Mouse (Mus musculus): ENCODE results near the gene Coro2b. TPM values are rescaled to one million over a fixed set of nuclear protein-coding genes. Genes with fewer than 3 reads are reported as not detected.

The Coro2b gene
- total RNA-seq, 2 experiments from 2014 or later, result 19.2 to 19.7 TPM

GRCm38 (mm10) chr9:62517112-62517957 lies 19.5 kb downstream of the Coro2b start:
- DNase-seq (ENCODE audit: low spot score in 2 of 2), result no peak

DNA sequence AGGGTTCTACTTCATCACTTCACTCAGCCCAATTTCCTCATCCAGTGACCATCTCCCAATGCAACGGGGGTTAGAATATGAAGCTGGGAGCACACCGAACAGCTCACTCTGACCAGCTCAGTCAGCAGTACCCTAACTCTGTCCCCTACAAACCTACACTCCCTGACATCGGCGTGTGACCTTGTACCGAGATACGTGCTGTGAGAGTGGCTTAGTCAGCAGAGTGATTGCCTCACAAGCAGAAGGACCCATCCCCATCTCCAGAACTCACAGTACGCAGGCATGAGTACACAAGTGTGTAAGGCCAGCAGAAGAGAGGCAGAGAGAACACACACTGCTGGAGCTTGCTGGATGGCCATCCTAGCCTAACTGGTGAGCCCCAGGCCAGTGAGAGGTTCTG lies 21.7 kb downstream of the Coro2b start:
- no peak for DNase-seq (ENCODE audit: low spot score in 2 of 2)

GRCm38 (mm10) chr9:62513492-62514133 lies 23.2 kb downstream of the Coro2b start:
- no peak for DNase-seq (ENCODE audit: low spot score in 2 of 2)

DNA sequence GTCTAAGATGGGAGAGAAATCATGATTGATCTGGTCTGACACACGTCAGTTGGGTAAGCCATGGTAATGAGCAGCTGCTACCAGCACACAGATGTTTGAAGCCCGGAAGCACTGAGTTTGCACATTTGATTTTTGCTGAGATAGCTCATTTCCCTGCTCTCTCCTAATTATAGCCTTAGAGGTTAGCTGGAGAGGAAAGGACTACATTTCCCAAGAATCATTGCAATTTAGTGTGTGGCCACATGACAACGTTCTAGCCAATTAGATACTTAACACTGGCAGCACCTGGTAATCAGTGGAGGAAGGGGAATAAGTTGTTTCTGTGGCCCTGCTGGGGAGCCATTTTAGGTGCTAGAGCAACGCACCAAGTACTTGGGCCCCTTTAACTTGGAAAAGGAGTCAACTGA lies 26.3 kb downstream of the Coro2b start:
- DNase-seq (ENCODE audit: low spot score in 2 of 2), result no peak

- no peak for DNase-seq (ENCODE audit: low spot score in 2 of 2)
Observed at GRCm38 (mm10) chr9:62509617-62510016, 27.2 kb downstream of the Coro2b start.

DNA sequence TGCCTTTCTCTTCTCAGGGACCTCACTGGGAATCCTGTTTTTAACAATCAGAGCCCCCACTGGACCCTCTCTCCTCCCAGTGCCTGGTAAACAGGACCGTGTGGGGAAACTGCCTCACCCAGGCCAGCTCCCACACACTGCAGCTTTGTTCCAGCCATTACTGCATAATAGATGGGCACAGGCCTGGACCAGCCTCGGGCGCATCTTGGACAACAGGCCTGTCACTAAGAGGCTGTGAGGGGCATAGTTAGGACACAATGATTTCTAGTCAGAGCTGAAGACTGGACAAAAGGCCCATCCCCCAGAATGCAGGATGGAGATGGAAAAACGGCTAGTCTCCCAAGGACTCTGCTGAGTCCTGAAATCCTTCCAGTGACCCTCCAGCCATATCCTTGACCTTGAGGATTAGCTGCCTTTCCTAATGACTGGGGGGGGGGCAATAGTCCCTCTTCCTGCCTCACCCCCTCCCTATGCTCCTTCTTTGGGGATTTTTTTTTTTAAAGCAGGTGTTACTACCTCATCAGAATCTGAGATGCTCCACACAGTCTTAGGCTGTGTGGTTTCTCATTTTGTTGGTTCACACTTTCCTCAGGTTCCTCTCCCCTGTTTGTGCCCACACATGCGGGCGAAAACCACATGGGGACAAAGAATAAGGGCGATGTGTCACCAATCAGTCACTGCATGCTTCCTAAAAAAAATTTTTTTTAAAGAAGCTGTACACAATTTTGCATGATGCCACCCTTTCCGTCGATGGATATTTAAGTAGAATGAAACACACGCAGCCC lies 27.9 kb downstream of the Coro2b start:
- no peak for DNase-seq (ENCODE audit: low spot score in 2 of 2)

- DNase-seq (ENCODE audit: low spot score in 2 of 2), result no peak
Observed at GRCm38 (mm10) chr9:62506467-62507067, 30.3 kb downstream of the Coro2b start.

GRCm38 (mm10) chr9:62504129-62504528 lies 32.7 kb downstream of the Coro2b start:
- DNase-seq (ENCODE audit: low spot score in 2 of 2), result no peak

DNA sequence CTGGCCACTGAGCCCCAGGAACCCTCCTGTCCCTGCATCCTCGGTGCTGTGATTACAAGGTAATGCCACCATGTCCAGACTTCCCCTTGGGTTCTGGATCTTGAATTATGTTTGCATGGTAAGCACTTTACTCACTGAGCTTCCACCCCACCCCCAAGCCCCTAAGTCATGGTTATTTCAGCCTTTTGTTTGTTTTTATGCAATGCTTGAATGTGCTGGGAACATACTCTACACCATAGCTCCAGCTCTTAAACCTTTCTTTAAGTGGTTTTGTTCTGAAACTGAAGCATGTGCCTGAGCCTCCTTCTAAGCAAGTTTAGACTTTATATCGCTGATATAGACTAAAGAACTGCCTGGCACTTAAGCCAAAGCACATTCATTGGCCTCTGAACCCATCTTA lies 34.5 kb downstream of the Coro2b start:
- no peak for DNase-seq (ENCODE audit: low spot score in 2 of 2)

DNA sequence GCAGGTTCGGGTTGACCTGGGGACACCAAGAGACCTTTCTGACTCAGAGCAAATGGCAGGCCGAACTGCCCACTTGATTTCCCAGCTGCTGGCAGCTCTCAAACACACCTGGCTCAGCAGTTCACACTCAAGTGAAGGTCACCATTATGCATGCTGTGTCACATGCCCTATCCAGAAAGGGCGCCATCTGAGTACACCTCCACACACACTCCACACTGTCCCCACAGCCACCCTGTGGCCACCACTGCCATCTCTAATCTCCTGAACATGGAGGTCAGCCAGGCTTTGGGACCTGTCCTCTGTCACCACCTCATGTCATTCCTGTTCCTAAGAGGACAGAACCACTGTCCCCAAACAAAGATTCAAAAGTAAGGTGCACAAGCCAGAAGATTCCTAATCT lies 35.3 kb downstream of the Coro2b start:
- DNase-seq (ENCODE audit: low spot score in 2 of 2), result no peak

- no peak for DNase-seq (ENCODE audit: low spot score in 2 of 2)
Observed at GRCm38 (mm10) chr9:62500007-62500406, 36.8 kb downstream of the Coro2b start.

- DNase-seq (ENCODE audit: low spot score in 2 of 2), result no peak
Observed at GRCm38 (mm10) chr9:62498945-62499344, 37.9 kb downstream of the Coro2b start.

DNA sequence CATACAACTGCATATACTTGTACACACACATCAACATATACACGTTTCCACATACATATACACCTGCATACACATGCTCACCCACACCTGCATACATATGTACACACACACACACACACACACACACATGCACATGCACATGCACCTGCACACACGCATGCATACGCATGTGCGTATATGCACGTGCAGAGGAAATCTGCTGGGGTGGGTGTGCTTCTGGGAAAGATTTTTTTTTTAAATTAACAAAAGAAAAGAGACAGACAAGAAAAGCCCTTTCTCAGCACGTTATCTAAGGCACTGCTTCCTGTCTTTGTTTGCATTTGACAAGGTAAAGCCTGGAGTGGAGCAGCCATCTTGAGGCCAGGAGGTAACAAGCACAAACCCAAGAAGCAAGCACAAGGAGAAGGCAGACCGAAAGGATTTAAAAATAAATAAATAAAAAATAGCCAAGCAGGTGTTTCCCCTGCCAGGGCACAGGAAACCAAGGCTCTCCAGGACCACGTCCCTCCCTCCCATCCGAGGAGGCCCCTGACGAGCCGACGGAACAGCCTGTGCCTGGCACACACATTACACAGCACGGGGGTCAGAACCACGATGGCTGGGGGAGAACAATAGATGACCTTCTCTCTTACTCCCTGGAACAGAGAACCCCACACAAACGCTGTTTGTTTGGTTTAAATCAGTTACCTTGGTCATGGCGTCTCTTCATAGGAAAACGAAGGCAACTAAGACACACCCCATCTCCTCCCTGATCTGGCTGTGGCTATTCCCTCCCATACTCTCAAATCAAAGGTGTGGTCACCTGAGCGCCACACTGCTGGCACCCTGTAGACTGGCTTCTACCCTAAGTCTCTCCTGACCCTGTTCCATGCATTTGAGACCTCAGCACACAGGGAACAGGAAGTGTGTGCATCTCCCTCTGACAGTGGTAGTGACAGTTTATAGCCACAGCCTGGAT lies 39.4 kb downstream of the Coro2b start:
- no peak for DNase-seq (ENCODE audit: low spot score in 2 of 2)

- DNase-seq (ENCODE audit: low spot score in 2 of 2), result no peak
Observed at GRCm38 (mm10) chr9:62492306-62492990, 44.4 kb downstream of the Coro2b start.

GRCm38 (mm10) chr9:62491611-62492010 lies 45.2 kb downstream of the Coro2b start:
- DNase-seq (ENCODE audit: low spot score in 2 of 2), result no peak

GRCm38 (mm10) chr9:62491104-62491503 lies 45.7 kb downstream of the Coro2b start:
- DNase-seq (ENCODE audit: low spot score in 2 of 2), result no peak

- no peak for DNase-seq (ENCODE audit: low spot score in 2 of 2)
Observed at GRCm38 (mm10) chr9:62484107-62484506, 52.7 kb downstream of the Coro2b start.

DNA sequence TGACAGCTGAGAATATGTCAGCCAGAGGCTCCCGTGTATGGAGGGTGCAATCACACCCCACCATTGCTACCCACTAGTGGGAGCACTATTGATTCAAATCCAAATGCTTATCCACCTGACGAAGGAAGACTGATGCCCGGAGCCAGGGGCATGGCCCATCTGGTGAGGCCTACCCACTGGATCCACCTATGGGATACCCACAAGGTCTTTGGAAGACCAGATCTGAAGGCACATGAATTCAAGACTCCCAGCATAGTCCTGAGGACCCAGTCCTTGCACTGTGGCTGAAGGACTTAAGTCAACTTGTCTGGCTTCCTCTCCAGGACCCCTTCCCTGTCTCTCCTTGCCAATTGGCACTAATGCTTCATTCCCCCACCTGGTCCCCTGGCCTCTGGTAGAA lies 54.1 kb downstream of the Coro2b start:
- no peak for DNase-seq (ENCODE audit: low spot score in 2 of 2)

DNA sequence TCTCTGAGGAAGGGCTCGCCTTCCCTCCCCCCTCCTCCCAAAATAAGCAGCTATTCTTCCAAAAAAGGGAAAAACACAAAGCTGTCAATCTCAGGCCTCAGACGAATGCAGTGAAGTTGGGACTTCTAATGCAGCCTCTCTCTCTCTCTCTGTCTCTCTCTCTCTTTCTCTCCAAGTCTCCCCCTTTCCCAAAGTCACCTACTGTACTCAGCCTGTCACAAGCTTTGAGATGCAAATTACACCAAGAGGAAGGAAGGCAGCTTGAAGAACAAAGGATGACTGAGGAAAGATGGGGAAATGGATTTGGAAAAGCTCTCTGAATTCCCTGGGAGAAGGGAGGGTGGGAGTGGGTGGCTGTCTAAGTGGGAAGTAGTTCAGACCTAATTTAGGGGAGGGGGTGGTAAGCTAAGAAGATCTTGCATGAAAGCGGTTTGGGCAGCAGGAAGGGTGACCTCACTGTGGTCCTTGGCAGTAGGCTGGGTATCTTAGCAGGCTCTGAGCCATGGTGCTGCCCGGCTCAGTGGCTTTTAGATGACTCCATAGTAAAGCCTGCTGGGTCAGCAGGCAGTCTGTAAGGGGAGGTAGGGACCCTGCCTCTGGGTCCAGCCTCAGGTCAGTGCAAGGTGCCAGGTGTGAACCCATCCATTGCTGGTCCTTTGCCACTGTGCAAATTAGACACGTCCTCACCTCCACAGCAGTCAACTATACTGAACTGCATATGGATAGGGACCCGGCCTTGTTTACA lies 55.8 kb downstream of the Coro2b start:
- DNase-seq (ENCODE audit: low spot score in 2 of 2), result no peak
